11 mouse cellular contexts compared by ENCODE assay signal in the genomic region with DNA sequence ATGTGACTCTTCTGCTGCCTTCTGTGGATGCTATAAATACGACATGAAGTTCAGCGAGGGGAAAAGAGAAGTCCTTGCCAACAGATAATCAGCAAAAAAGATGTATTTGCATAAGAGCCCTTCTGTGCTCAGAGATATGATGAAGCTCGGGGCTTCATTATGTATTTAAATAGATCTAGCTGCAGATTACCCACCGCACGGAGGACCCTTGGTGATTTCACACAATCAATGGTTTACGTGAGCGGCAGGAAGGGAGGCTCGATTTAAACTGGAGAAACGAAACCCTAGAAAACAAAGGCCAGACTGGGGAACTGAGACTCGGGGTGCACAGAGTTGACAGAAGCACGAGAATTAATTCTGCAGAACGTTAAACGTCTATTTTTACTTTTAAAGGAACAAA.
DNase-seq lines count a peak whose midpoint lies in the region; ATAC-seq and TF ChIP-seq lines count a peak whose summit lies in the region.
"Had no signal": no experiment of that assay in that cellular context is flagged by ENCODE, and none has a peak within 500 bp of the region (broad histone marks: within the 10 kb centered on the region; RNA-seq: fewer than 3 reads in every experiment).

No protein-coding gene starts in this region.

- peaks cover 0 to 28% of the 10 kb centered on the region in 2 experiments; a peak in 2 of 4 replicates for H3K36me3 ChIP-seq in MEL (ENCODE audit: control insufficient read depth in 1 of 2, insufficient read depth in 2 of 2, low read length in 2 of 2)
- H3K36me3 ChIP-seq: heart, embryonic 15.5 days; lung, embryonic 15.5 days had no signal

- H3K9me3 ChIP-seq in MEL (replicated peaks; ENCODE audit: insufficient read depth, low read length): no peaks in the 10 kb centered on the region
- H3K9me3 ChIP-seq: lung, embryonic 15.5 days had no signal

- no peaks in the 10 kb centered on the region for H3K79me2 ChIP-seq in MEL (ENCODE audit: control insufficient read depth, insufficient read depth, low read length, poor library complexity)

- peak overlapping the region; percentile 91 for H3K27ac ChIP-seq in MEL (ENCODE audit: control insufficient read depth, low read depth, low read length)
- H3K27ac ChIP-seq: lung, embryonic 15.5 days had no signal

- TF ChIP-seq EP300 in MEL (IDR thresholded peaks at IDR 0.05; ENCODE audit: low read depth in 1 of 2, low read length in 2 of 2): peak; percentile 85 to 88

- H3K9ac ChIP-seq in MEL (ENCODE audit: control insufficient read depth, low read depth, low read length, poor library complexity, severe bottlenecking): peak overlapping the region; percentile 32
- H3K9ac ChIP-seq: heart, embryonic 15.5 days; lung, embryonic 15.5 days had no signal

- TF ChIP-seq CTCF in MEL (IDR thresholded peaks at IDR 0.05 in 2 of 3, conservative IDR thresholded peaks at IDR 0.05 in 1 of 3; ENCODE audit: control insufficient read depth in 1 of 3, insufficient read depth in 1 of 3, low read depth in 2 of 3, low read length in 3 of 3, poor library complexity in 1 of 3, severe bottlenecking in 1 of 3): no peak

- DNase-seq in layer of hippocampus, adult 9-11 months: peak; percentile 41
- DNase-seq in layer of hippocampus, adult 8-10 months (ENCODE audit: low spot score in 2 of 2): no peak
- DNase-seq in MEL (ENCODE audit: low read depth, low spot score): peak; percentile 80
- DNase-seq in c-Kit-positive CD71-positive TER-119-negative erythroid progenitor cells, embryonic 14.5 days (ENCODE audit: low read depth): peak; percentile 14
- no peak for DNase-seq in cerebellum, adult 9-11 months
- DNase-seq: cerebellum, postnatal 10 days; kidney, postnatal 25 days had no signal

- TF ChIP-seq POLR2A in MEL (IDR thresholded peaks at IDR 0.05; ENCODE audit: control insufficient read depth in 1 of 2, insufficient read depth in 1 of 2, low read depth in 1 of 2, low read length in 2 of 2, poor library complexity in 1 of 2): no peak

- no peaks in the 10 kb centered on the region for H3K27me3 ChIP-seq in MEL (ENCODE audit: control insufficient read depth in 1 of 2, insufficient read depth in 2 of 2, low read length in 2 of 2)
- H3K27me3 ChIP-seq: heart, embryonic 15.5 days; lung, embryonic 15.5 days had no signal

- H3K4me1 ChIP-seq in MEL (ENCODE audit: control insufficient read depth in 1 of 2, insufficient read depth in 2 of 2, low read length in 2 of 2): peaks cover 5 to 40% of the 10 kb centered on the region in 2 experiments

- H3K4me3 ChIP-seq in MEL (ENCODE audit: control insufficient read depth in 1 of 2, insufficient read depth in 1 of 2, low read depth in 2 of 2, low read length in 2 of 2): peak overlapping the region; percentile 51 to 57
- H3K4me3 ChIP-seq: heart, embryonic 15.5 days; lung, embryonic 15.5 days had no signal

- TF ChIP-seq RAD21 in MEL (IDR thresholded peaks at IDR 0.05; ENCODE audit: low read depth, low read length): no peak

- peak; percentile 60 for ATAC-seq in megakaryocyte, adult 5-6 weeks (ENCODE audit: poor library complexity, severe bottlenecking)
- no peak; the same call in 1 of the 2 replicates for ATAC-seq in frontal cortex, adult (ENCODE audit: low TSS enrichment)

TF ChIP-seq in MEL, 35 proteins besides CTCF, POLR2A, EP300 and RAD21:
- TF ChIP-seq TCF12 (IDR thresholded peaks at IDR 0.05; ENCODE audit: low read depth, low read length) (peak; percentile 93), POLR2AphosphoS2 (IDR thresholded peaks at IDR 0.05; ENCODE audit: low read length) (no peak), MEF2A (IDR thresholded peaks at IDR 0.05; ENCODE audit: extremely low read depth, insufficient replicate concordance, low read depth, low read length, poor library complexity, severe bottlenecking) (peak; percentile 52; the same call in 1 of the 2 replicates), NRF1 (IDR thresholded peaks at IDR 0.05; ENCODE audit: insufficient read depth, low read depth, low read length, poor library complexity, severe bottlenecking) (no peak), ZNF384 (IDR thresholded peaks at IDR 0.05; ENCODE audit: low read depth, low read length) (no peak), MAZ (IDR thresholded peaks at IDR 0.05; ENCODE audit: low read depth, low read length) (no peak), USF1 (IDR thresholded peaks at IDR 0.05; ENCODE audit: low read depth, low read length) (no peak), ZKSCAN1 (IDR thresholded peaks at IDR 0.05; ENCODE audit: low read depth, low read length) (no peak), ETS1 (IDR thresholded peaks at IDR 0.05; ENCODE audit: low read depth, low read length) (peak; percentile 94), KAT2A (conservative IDR thresholded peaks at IDR 0.05; ENCODE audit: low read depth, low read length) (no peak), SIN3A (IDR thresholded peaks at IDR 0.05; ENCODE audit: low read length) (peak; percentile 73; the same call in 1 of the 2 replicates), MXI1 (IDR thresholded peaks at IDR 0.05; ENCODE audit: low read depth, low read length) (no peak; the same call in 1 of the 2 replicates), UBTF (IDR thresholded peaks at IDR 0.05; ENCODE audit: borderline replicate concordance, insufficient read depth, low read depth, low read length) (no peak), USF2 (IDR thresholded peaks at IDR 0.05; ENCODE audit: borderline replicate concordance in 1 of 2, insufficient read depth in 1 of 2, low read depth in 1 of 2, low read length in 2 of 2) (no peak), MAX (IDR thresholded peaks at IDR 0.05; ENCODE audit: low read length) (peak; percentile 46; the same call in 1 of the 2 replicates), HCFC1 (IDR thresholded peaks at IDR 0.05; ENCODE audit: low read depth, low read length) (no peak), MYB (IDR thresholded peaks at IDR 0.05; ENCODE audit: low read depth, low read length) (no peak), JUND (IDR thresholded peaks at IDR 0.05; ENCODE audit: low read depth, low read length) (no peak), NELFE (IDR thresholded peaks at IDR 0.05; ENCODE audit: low read depth, low read length) (no peak), MAFK (IDR thresholded peaks at IDR 0.05; ENCODE audit: borderline replicate concordance, low read depth, low read length) (peak; percentile 29; the same call in 1 of the 2 replicates), CHD1 (IDR thresholded peaks at IDR 0.05; ENCODE audit: low read depth, low read length) (no peak), ELF1 (IDR thresholded peaks at IDR 0.05; ENCODE audit: low read depth, low read length) (0 out of 2 replicates have a peak, but pooled peaks have one; percentile 7), BHLHE40 (IDR thresholded peaks at IDR 0.05; ENCODE audit: borderline replicate concordance, low read depth, low read length) (0 out of 2 replicates have a peak, but pooled peaks have one; percentile 36), MYC (IDR thresholded peaks at IDR 0.05; ENCODE audit: low read depth, low read length) (no peak), ZC3H11A (IDR thresholded peaks at IDR 0.05; ENCODE audit: low read depth, low read length) (no peak), SMC3 (IDR thresholded peaks at IDR 0.05; ENCODE audit: low read depth, low read length) (no peak), ZMIZ1 (IDR thresholded peaks at IDR 0.05; ENCODE audit: low read depth, low read length) (no peak), GABPA (IDR thresholded peaks at IDR 0.05; ENCODE audit: low read depth, low read length) (no peak), RCOR1 (IDR thresholded peaks at IDR 0.05; ENCODE audit: low read depth, low read length) (peak; percentile 93), TAL1 (IDR thresholded peaks at IDR 0.05; ENCODE audit: low read length) (peak; percentile 84), TBP (IDR thresholded peaks at IDR 0.05; ENCODE audit: low read depth, low read length) (no peak), GATA1 (IDR thresholded peaks at IDR 0.05; ENCODE audit: low read depth, low read length) (peak; percentile 95), CHD2 (IDR thresholded peaks at IDR 0.05; ENCODE audit: low read length) (no peak)

Comparison
In these comparisons a context has a peak if more than half of its experiments do, and no peak if none do; other contexts are left out.
1. DNase-seq: peak in layer of hippocampus, adult 9-11 months (single experiment), MEL (single experiment) and c-Kit-positive CD71-positive TER-119-negative erythroid progenitor cells, embryonic 14.5 days (single experiment); none in layer of hippocampus, adult 8-10 months (0 of 2) and cerebellum, adult 9-11 months (single experiment).